Mouse (Mus musculus) heart, embryonic 14.5 days (tissue): ENCODE results near the gene Isg15. TPM values are rescaled to one million over a fixed set of nuclear protein-coding genes. Genes with fewer than 3 reads are reported as not detected.
"Not testable (repeated sequence)": the region's sequence is repeated elsewhere in the genome, so short reads cannot be mapped to it uniquely, and the experiment has no call there.

ENCODE experiments used
- ATAC-seq: fragments of 200-750 bp; cut with Nextera tagmentation; 2 replicates; pipeline ENCODE4 v1.8.0; 2017; ENCODE audit warnings: low read depth, moderate TSS enrichment; ENCODE audit not compliant: insufficient number of reproducible peaks, insufficient read depth, low FRiP score
- H3K27ac ChIP-seq, 2 experiments: fragments of 200-500 bp in 1 of 2; fragments of 300-500 bp in 1 of 2; sonication (generic) in 1 of 2; replicated peaks in 1 of 2; 2 replicates each; pipeline ENCODE4 v1.5.1; 2012 to 2014; ENCODE audit warnings: low read depth in 2 of 2, low read length in 2 of 2, control low read depth in 1 of 2, mild to moderate bottlenecking in 1 of 2, mixed read lengths in 1 of 2; ENCODE audit not compliant: control insufficient read depth in 1 of 2, insufficient read depth in 1 of 2
- H3K27me3 ChIP-seq: fragments of 300-500 bp; sonication (generic); 2 replicates; pipeline ENCODE4 v1.6.1; 2014; ENCODE audit warnings: mild to moderate bottlenecking, low read length, control low read depth; ENCODE audit not compliant: control insufficient read depth, insufficient read depth
- H3K36me3 ChIP-seq: fragments of 300-500 bp; sonication (generic); 2 replicates; pipeline ENCODE4 v1.6.1; 2014; ENCODE audit warnings: mild to moderate bottlenecking, control low read depth, low read length, mixed read lengths; ENCODE audit not compliant: control insufficient read depth, insufficient read depth
- H3K4me1 ChIP-seq, 2 experiments: fragments of 200-500 bp in 1 of 2; fragments of 300-500 bp in 1 of 2; sonication (generic) in 1 of 2; 2 replicates each; pipeline ENCODE4 v1.6.1; 2012 to 2014; ENCODE audit warnings: low read length in 2 of 2, control low read depth in 1 of 2, mixed read lengths in 1 of 2; ENCODE audit not compliant: control insufficient read depth in 2 of 2, insufficient read depth in 2 of 2
- H3K4me2 ChIP-seq: fragments of 300-500 bp; sonication (generic); 2 replicates; pipeline ENCODE4 v1.6.1; 2014; ENCODE audit warnings: mild to moderate bottlenecking, low read length
- H3K4me3 ChIP-seq, 2 experiments: fragments of 200-500 bp in 1 of 2; fragments of 300-500 bp in 1 of 2; sonication (generic) in 1 of 2; 2 replicates each; pipeline ENCODE4 v1.5.1; 2012 to 2014; ENCODE audit warnings: low read length in 2 of 2, mild to moderate bottlenecking in 2 of 2, control low read depth in 1 of 2, low read depth in 1 of 2, moderate library complexity in 1 of 2; ENCODE audit not compliant: control insufficient read depth in 1 of 2, insufficient read depth in 1 of 2
- H3K9ac ChIP-seq: fragments of 300-500 bp; sonication (generic); 2 replicates; pipeline ENCODE4 v1.6.1; 2014; ENCODE audit warnings: mild to moderate bottlenecking, low read length
- H3K9me3 ChIP-seq: fragments of 300-500 bp; sonication (generic); 2 replicates; pipeline ENCODE4 v1.6.1; 2016; ENCODE audit warnings: low read length, control low read depth; ENCODE audit not compliant: control insufficient read depth
- WGBS: fragments of 180-500 bp; shearing (Covaris S2); extraction: QIAGEN DNeasy Blood & Tissue Kit; methylation state at CpG from one replicate; pipeline ENCODE4 v1.1.7; 2014; 5-methylcytosine and 5-hydroxymethylcytosine counted together
- polyA plus RNA-seq: library from polyadenylated mRNA; unstranded; fragments of >200 nt; fragmentation: Nextera tagmentation; extraction: Ambion mirVana; gene quantifications from 2 replicates; pipeline ENCODE4 v1.2.1, GENCODE M21; 2014

The Isg15 gene
- polyA plus RNA-seq, 1 experiment from 2014 or later: 0.84 TPM

GRCm38 (mm10) chr4:156183747-156184146 is 16.9 kb downstream of the Isg15 start:
- 77% methylated on average over 5 of the region's 5 CpGs for WGBS
- Histone ChIP-seq H3K9me3 (no peaks in the 10 kb centered on the region), H3K4me2 (no peak overlapping the region), H3K27me3 (no peaks in the 10 kb centered on the region), H3K36me3 (peaks cover 52% of the 10 kb centered on the region), H3K4me1 (peaks cover 19 to 43% of the 10 kb centered on the region in 2 experiments), H3K9ac (no peak overlapping the region), H3K27ac (no peak overlapping the region), H3K4me3 (no peak overlapping the region)
- ATAC-seq: no peak

DNA sequence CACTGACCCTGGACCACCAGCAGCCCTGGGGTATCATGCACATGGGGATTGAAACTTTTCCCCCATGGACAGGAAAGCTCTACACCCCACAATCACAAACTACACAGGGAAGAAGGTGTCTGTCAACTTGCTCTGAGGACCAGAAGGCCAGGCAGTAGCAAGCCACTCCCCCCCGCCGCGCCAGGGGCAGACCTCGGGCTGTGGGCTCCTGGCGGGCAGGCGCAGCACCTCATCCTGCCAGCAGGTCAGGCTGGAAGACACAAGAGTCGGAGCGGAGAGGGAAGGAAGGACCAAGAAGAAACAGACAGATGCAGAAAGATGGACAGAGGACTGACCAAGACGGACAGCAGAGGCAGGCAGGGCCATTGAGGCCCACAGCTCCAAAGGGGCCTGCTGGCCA is 23.0 kb downstream of the Isg15 start:
- Histone ChIP-seq H3K4me1 (no peaks in the 10 kb centered on the region), H3K36me3 (peaks cover 85% of the 10 kb centered on the region), H3K27me3 (no peaks in the 10 kb centered on the region), H3K27ac (no peak overlapping the region), H3K4me2 (no peak overlapping the region), H3K9ac (no peak overlapping the region), H3K9me3 (no peaks in the 10 kb centered on the region), H3K4me3 (no peak overlapping the region)
- ATAC-seq: no peak
- WGBS: 92% methylated on average over 9 of the region's 9 CpGs

DNA sequence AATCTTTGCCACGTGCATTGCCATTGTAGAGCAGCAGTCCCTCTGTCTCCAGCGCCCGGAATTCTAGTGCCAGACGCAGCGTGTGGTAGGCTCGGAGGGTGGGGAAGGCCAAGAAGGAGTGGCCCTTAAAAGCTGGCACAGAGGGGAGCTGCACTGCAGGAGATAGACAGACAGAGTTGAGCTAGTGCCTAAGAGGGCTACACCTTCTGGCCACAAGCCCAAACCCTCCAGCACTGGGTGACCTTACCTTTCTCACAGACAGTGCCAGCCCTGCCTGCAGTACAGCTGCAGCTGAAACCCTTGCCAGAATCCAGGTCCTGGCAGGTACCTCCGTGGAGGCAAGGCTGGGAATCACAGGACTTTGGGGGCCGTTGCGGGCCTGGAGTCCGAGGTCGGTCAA is 28.8 kb downstream of the Isg15 start:
- H3K36me3 ChIP-seq: peaks cover 99% of the 10 kb centered on the region
- H3K4me3 ChIP-seq: no peak overlapping the region
- no peaks in the 10 kb centered on the region for H3K4me1 ChIP-seq
- ATAC-seq: no peak
- H3K9me3 ChIP-seq: no peaks in the 10 kb centered on the region
- WGBS: 90% methylated on average over 11 of the region's 11 CpGs
- H3K9ac ChIP-seq: no peak overlapping the region
- H3K4me2 ChIP-seq: no peak overlapping the region
- H3K27me3 ChIP-seq: no peaks in the 10 kb centered on the region
- H3K27ac ChIP-seq: no peak overlapping the region

DNA sequence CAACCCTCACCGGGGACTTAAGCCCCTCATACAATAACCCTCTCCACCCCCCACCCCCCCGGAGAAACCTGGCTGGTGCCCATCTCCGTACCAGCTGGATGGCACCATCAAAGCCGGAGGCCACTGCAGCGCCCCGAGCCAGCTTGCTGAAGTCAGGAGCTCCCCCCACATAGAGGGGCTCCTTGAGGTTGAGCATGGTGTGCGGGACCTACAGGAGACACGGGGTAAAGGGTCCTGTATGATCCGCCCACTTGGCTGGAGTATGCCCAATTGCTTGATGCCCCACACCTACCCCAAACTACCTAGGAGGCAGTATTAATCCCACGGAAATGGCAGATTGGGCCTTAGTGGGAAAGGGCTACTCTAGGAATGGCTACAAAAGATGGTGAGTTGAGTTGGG is 31.5 kb downstream of the Isg15 start:
- ATAC-seq: no peak
- WGBS: 95% methylated on average over 10 of the region's 10 CpGs
- Histone ChIP-seq H3K27me3 (no peaks in the 10 kb centered on the region), H3K9me3 (no peaks in the 10 kb centered on the region), H3K27ac (no peak overlapping the region), H3K4me3 (no peak overlapping the region), H3K36me3 (peaks cover 100% of the 10 kb centered on the region), H3K4me1 (no peaks in the 10 kb centered on the region), H3K4me2 (no peak overlapping the region), H3K9ac (no peak overlapping the region)

DNA sequence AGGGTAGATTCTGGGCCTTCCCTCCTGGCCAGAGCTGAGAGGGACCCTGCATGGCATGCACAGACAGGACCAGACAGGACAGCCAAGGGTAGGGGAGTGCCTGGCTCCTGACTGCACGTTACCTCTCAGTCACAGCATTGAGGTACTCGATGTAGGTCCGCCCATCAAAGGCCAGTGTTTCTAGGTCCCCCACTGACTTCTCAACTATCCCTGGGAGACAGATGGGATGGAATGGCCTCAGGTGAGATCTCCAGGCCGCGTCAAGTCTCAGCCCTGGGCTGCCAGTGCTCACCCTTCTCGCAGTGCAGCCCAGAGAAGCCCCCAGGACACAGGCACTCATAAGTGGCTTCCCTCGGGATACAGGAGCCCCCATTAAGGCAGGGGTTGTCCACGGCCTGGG is 32.0 kb downstream of the Isg15 start:
- ATAC-seq: no peak
- Histone ChIP-seq H3K9me3 (no peaks in the 10 kb centered on the region), H3K4me2 (no peak overlapping the region), H3K36me3 (peaks cover 100% of the 10 kb centered on the region), H3K27ac (no peak overlapping the region), H3K4me3 (no peak overlapping the region), H3K9ac (no peak overlapping the region), H3K4me1 (no peaks in the 10 kb centered on the region), H3K27me3 (no peaks in the 10 kb centered on the region)
- WGBS: 92% methylated on average over 8 of the region's 8 CpGs

GRCm38 (mm10) chr4:156166477-156166876 is 34.1 kb downstream of the Isg15 start:
- H3K27me3 ChIP-seq: no peaks in the 10 kb centered on the region
- H3K4me2 ChIP-seq: no peak overlapping the region
- no peak overlapping the region for H3K27ac ChIP-seq
- 89% methylated on average over 9 of the region's 9 CpGs for WGBS
- ATAC-seq: no peak
- no peak overlapping the region for H3K4me3 ChIP-seq
- no peak overlapping the region for H3K9ac ChIP-seq
- H3K9me3 ChIP-seq: peaks cover 7% of the 10 kb centered on the region; the same call in 1 of the 2 replicates
- H3K4me1 ChIP-seq: no peaks in the 10 kb centered on the region
- peaks cover 89% of the 10 kb centered on the region for H3K36me3 ChIP-seq

- H3K4me2 ChIP-seq: no peak overlapping the region
- no peaks in the 10 kb centered on the region for H3K27me3 ChIP-seq
- no peaks in the 10 kb centered on the region for H3K36me3 ChIP-seq
- no peak overlapping the region for H3K9ac ChIP-seq
- no peak overlapping the region for H3K27ac ChIP-seq
- 88% methylated on average over 3 of the region's 3 CpGs for WGBS
- no peak overlapping the region for H3K4me3 ChIP-seq
- H3K9me3 ChIP-seq: peaks cover 6% of the 10 kb centered on the region; the same call in 1 of the 2 replicates
- no peak for ATAC-seq
- no peaks in the 10 kb centered on the region for H3K4me1 ChIP-seq
These were observed 45.8 kb downstream of the Isg15 start for GRCm38 (mm10) chr4:156154771-156155170.

DNA sequence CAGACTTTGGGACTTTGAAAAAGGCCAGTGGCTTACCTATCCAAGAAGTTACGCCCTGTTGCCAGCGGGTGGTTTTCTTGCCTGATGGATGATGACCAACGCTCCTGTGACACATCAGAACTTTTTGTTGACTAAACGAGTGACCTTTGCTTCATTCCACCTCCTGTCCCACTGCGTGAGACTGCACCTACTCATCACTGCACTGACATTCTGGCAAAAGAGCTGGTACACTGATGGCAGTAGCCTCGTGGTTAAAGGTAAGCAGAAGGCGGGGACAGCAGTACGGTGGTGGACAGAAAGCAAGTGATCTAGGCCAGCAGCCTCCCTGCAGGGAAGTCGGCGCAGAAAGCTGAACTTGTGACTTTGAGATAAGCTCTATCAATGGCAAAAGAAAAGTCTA is 49.7 kb downstream of the Isg15 start:
- not testable (repeated sequence) for ATAC-seq
- WGBS: 70% methylated on average over 10 of the region's 10 CpGs

More for the DNA sequence above, 49.7 kb downstream of the Isg15 start:
- not testable (repeated sequence) for H3K4me3 ChIP-seq, H3K9me3 ChIP-seq, H3K9ac ChIP-seq, H3K4me2 ChIP-seq, H3K27ac ChIP-seq, H3K36me3 ChIP-seq, H3K4me1 ChIP-seq, H3K27me3 ChIP-seq
